Mouse (Mus musculus) 3T3-L1 (cell line): Measurements from ENCODE around the gene Dnase2b.

Experiments used
- DNase-seq: peaks from one replicate; pipeline ENCODE4 v3.0.0-alpha.2; 2015; ENCODE audit warnings: low read depth, low spot score

The Dnase2b gene

GRCm38 (mm10) chr3:146615496-146615895 is at the start of gene Dnase2b:
Gene Dnase2b, minus strand, starts transcription at chr3:146615596.
- no peak for DNase-seq

GRCm38 (mm10) chr3:146661907-146662306 is 46.5 kb upstream of the Dnase2b start:
- no peak for DNase-seq

GRCm38 (mm10) chr3:146661001-146661400 is 45.6 kb upstream of the Dnase2b start:
- no peak for DNase-seq

GRCm38 (mm10) chr3:146659321-146659720 is 43.9 kb upstream of the Dnase2b start:
- no peak for DNase-seq

GRCm38 (mm10) chr3:146658061-146658639 is 42.8 kb upstream of the Dnase2b start:
- no peak for DNase-seq

GRCm38 (mm10) chr3:146657433-146657832 is 42.0 kb upstream of the Dnase2b start:
- DNase-seq, result peak; percentile 44

- DNase-seq, result peak; percentile 40
Observed at GRCm38 (mm10) chr3:146655111-146655577, 39.7 kb upstream of the Dnase2b start.

GRCm38 (mm10) chr3:146653692-146654091 is 38.3 kb upstream of the Dnase2b start:
- DNase-seq, result no peak

GRCm38 (mm10) chr3:146652431-146652830 is 37.0 kb upstream of the Dnase2b start:
- no peak for DNase-seq

GRCm38 (mm10) chr3:146651217-146651616 is 35.8 kb upstream of the Dnase2b start, which contains the start of gene 4930503B20Rik:
Gene 4930503B20Rik, minus strand, starts transcription at chr3:146651317.
- DNase-seq, result peak; percentile 40

GRCm38 (mm10) chr3:146650716-146651115 is 35.3 kb upstream of the Dnase2b start:
- DNase-seq, result no peak

- no peak for DNase-seq
Observed at GRCm38 (mm10) chr3:146649311-146649894, 34.0 kb upstream of the Dnase2b start.

GRCm38 (mm10) chr3:146641818-146642427 is 26.5 kb upstream of the Dnase2b start:
- peak; percentile 53 for DNase-seq

GRCm38 (mm10) chr3:146632506-146632905 is 17.1 kb upstream of the Dnase2b start:
- DNase-seq, result no peak

GRCm38 (mm10) chr3:146628227-146628982 is 13.0 kb upstream of the Dnase2b start:
- DNase-seq, result no peak

GRCm38 (mm10) chr3:146625766-146626165 is 10.4 kb upstream of the Dnase2b start:
- DNase-seq, result no peak

GRCm38 (mm10) chr3:146621966-146622365 is 6.6 kb upstream of the Dnase2b start:
- DNase-seq, result no peak

GRCm38 (mm10) chr3:146620555-146621249 is 5.3 kb upstream of the Dnase2b start:
- DNase-seq, result no peak

GRCm38 (mm10) chr3:146620101-146620500 is 4.7 kb upstream of the Dnase2b start:
- DNase-seq, result no peak

GRCm38 (mm10) chr3:146618357-146618756 is 3.0 kb upstream of the Dnase2b start:
- no peak for DNase-seq

GRCm38 (mm10) chr3:146617946-146618345 is 2.5 kb upstream of the Dnase2b start:
- DNase-seq, result no peak
